Mouse (Mus musculus): ENCODE measurements at regions not wholly inside any gene's neighbourhood (a gene's known extent, or its start where the extent isn't known, plus 50 kb on each side); places are given as distances from the start of the nearest gene placed in this dataset.
A peak's percentile ranks its signal among the peaks of the same experiment; 100 is the strongest.

GRCm38 (mm10) chr2:173843671-173844070 lies 106.4 kb downstream of the Vapb start:
- no peak for DNase-seq (ENCODE audit: low spot score)

- DNase-seq (ENCODE audit: low spot score), result no peak
Measured at GRCm38 (mm10) chr2:173844524-173844923, 107.2 kb downstream of the Vapb start.

- DNase-seq (ENCODE audit: low spot score), result peak; percentile 10
Measured at GRCm38 (mm10) chr2:173845155-173846029, 108.1 kb downstream of the Vapb start.

GRCm38 (mm10) chr2:173851054-173851453 lies 113.7 kb downstream of the Vapb start:
- no peak for DNase-seq (ENCODE audit: low spot score)

- DNase-seq (ENCODE audit: low spot score), result no peak
Measured at GRCm38 (mm10) chr2:173854172-173854723, 116.9 kb downstream of the Vapb start.

- no peak for DNase-seq (ENCODE audit: low spot score)
Measured at GRCm38 (mm10) chr2:173854846-173855245, 117.5 kb downstream of the Vapb start.

GRCm38 (mm10) chr2:173855296-173855695 lies 118.0 kb downstream of the Vapb start:
- DNase-seq (ENCODE audit: low spot score), result no peak

- DNase-seq (ENCODE audit: low spot score), result no peak
Measured at GRCm38 (mm10) chr2:173857006-173857405, 119.7 kb downstream of the Vapb start.

- DNase-seq (ENCODE audit: low spot score), result no peak
Measured at GRCm38 (mm10) chr2:173873048-173873447, 135.7 kb downstream of the Vapb start.

All from embryo, embryonic 10.5 days (tissue).